Mouse (Mus musculus) heart, embryonic 14.5 days (tissue): ENCODE results near the gene Gm10720. TPM values are rescaled to one million over a fixed set of nuclear protein-coding genes. Genes with fewer than 3 reads are reported as not detected.

Source experiments
- microRNA-seq: library from miRNA; unstranded; fragments of <30 nt; microRNA quantifications from one replicate; pipeline ENCODE4, GENCODE M21; 2016
- polyA plus RNA-seq: library from polyadenylated mRNA; unstranded; fragments of >200 nt; fragmentation: Nextera tagmentation; extraction: Ambion mirVana; gene quantifications from 2 replicates; pipeline ENCODE4 v1.2.1, GENCODE M21; 2014

Gm10720 gene
- polyA plus RNA-seq, 1 experiment from 2014 or later, result not detected

Small RNA genes lying within 50 kb of the gene (microRNA-seq; reads per million reads assigned to microRNA genes)
- gene Mir101c, result not detected

Other genes starting within 250 kb of the Gm10720 start
- not detected in 2 replicates for gene Gm10722, start 14.7 kb upstream of the Gm10720 start, polyA plus RNA-seq
- gene Gm11168, start 12.3 kb upstream of the Gm10720 start, polyA plus RNA-seq, result not detected in 2 replicates
- gene Gm10721, start 2.5 kb upstream of the Gm10720 start, polyA plus RNA-seq, result not detected in 2 replicates
- gene Gm10719, start 1.8 kb downstream of the Gm10720 start, polyA plus RNA-seq, result not detected in 2 replicates
- gene Gm10718, start 7.9 kb downstream of the Gm10720 start, polyA plus RNA-seq, result 0.61 and 0.95 TPM in 2 replicates
- gene Gm10717, start 9.8 kb downstream of the Gm10720 start, polyA plus RNA-seq, result 0.34 and 0.53 TPM in 2 replicates
- not detected in 2 replicates for gene Gm17535, start 18.9 kb downstream of the Gm10720 start, polyA plus RNA-seq
- gene Gm10715, start 21.2 kb downstream of the Gm10720 start, polyA plus RNA-seq, result not detected in 2 replicates